Mouse (Mus musculus) C2C12 (cell line): ENCODE results near the gene Tcerg1l. TPM values are rescaled to one million over a fixed set of nuclear protein-coding genes. Genes with fewer than 3 reads are reported as not detected.

Experiments used
- H3K27me3 ChIP-seq: one replicate; pipeline ENCODE4 v1.6.1; 2011; ENCODE audit not compliant: control insufficient read depth, insufficient read depth, insufficient read length
- H3K36me3 ChIP-seq: one replicate; pipeline ENCODE4 v1.6.1; 2011; ENCODE audit not compliant: control insufficient read depth, insufficient read depth
- H3K4me3 ChIP-seq: one replicate; pipeline ENCODE4 v1.5.1; 2011; ENCODE audit warnings: mild to moderate bottlenecking, control low read depth; ENCODE audit not compliant: poor library complexity, insufficient read depth, severe bottlenecking
- H3K79me2 ChIP-seq: one replicate; pipeline ENCODE4 v1.6.1; 2011; ENCODE audit not compliant: control insufficient read depth, insufficient read depth
- H3K79me3 ChIP-seq: one replicate; pipeline ENCODE4 v1.6.1; 2011; ENCODE audit warnings: low read depth, control low read depth
- H3ac ChIP-seq: one replicate; pipeline ENCODE3; 2011; ENCODE audit warnings: low read depth; ENCODE audit not compliant: control insufficient read depth, insufficient read length
- CEBPB ChIP-seq: IDR thresholded peaks from one replicate; pipeline ENCODE4 v1.6.1; 2011; ENCODE audit warnings: low read depth, mild to moderate bottlenecking, control low read depth, moderate library complexity
- CTCF ChIP-seq: IDR thresholded peaks from one replicate; pipeline ENCODE4 v1.5.1; 2011; ENCODE audit not compliant: control insufficient read depth, insufficient read depth, insufficient read length
- FOSL1 ChIP-seq: IDR thresholded peaks from one replicate; pipeline ENCODE4 v1.8.0; 2011; ENCODE audit warnings: mild to moderate bottlenecking, low read length; ENCODE audit not compliant: poor library complexity, insufficient read depth, severe bottlenecking
- MAX ChIP-seq: IDR thresholded peaks from one replicate; pipeline ENCODE4 v1.6.1; 2011; ENCODE audit warnings: mild to moderate bottlenecking, control low read depth
- MYOD1 ChIP-seq: IDR thresholded peaks from one replicate; pipeline ENCODE4 v1.6.1; 2011; ENCODE audit warnings: low read depth; ENCODE audit not compliant: control insufficient read depth, insufficient read length
- MYOG ChIP-seq: IDR thresholded peaks from one replicate; pipeline ENCODE4 v1.6.1; 2011; ENCODE audit not compliant: control insufficient read depth, insufficient read length; ENCODE audit errors: extremely low read depth
- USF1 ChIP-seq: IDR thresholded peaks from one replicate; pipeline ENCODE4 v1.6.1; 2011; ENCODE audit warnings: low read depth, mild to moderate bottlenecking, control low read depth, moderate library complexity
- polyA plus RNA-seq: library from polyadenylated mRNA; unstranded; fragments of >200 nt; fragmentation: generic; extraction: Trizol; gene quantifications from one replicate; pipeline ENCODE4 v1.2.1, GENCODE M21; 2012; ENCODE audit warnings: missing spikeins

Gene Tcerg1l
- polyA plus RNA-seq, 1 experiment: not detected

- H3K79me2 ChIP-seq: no peaks in the 10 kb centered on the region
- no peaks in the 10 kb centered on the region for H3K36me3 ChIP-seq
- H3K4me3 ChIP-seq: no peak overlapping the region
- TF ChIP-seq USF1: no peak
- no peak for TF ChIP-seq FOSL1
- no peak for TF ChIP-seq MYOD1
- no peak for TF ChIP-seq CTCF
- no peak for TF ChIP-seq MAX
- no peak for TF ChIP-seq MYOG
- no peak for TF ChIP-seq CEBPB
- no peak overlapping the region for H3ac ChIP-seq
- H3K27me3 ChIP-seq: no peaks in the 10 kb centered on the region
- no peaks in the 10 kb centered on the region for H3K79me3 ChIP-seq
Measured at GRCm38 (mm10) chr7:138375573-138375972, 22.0 kb downstream of the Tcerg1l start.

GRCm38 (mm10) chr7:138374376-138374775, 23.2 kb downstream of the Tcerg1l start:
- Histone ChIP-seq H3K79me3 (no peaks in the 10 kb centered on the region), H3K27me3 (no peaks in the 10 kb centered on the region), H3K36me3 (no peaks in the 10 kb centered on the region), H3ac (no peak overlapping the region), H3K79me2 (no peaks in the 10 kb centered on the region), H3K4me3 (no peak overlapping the region)
- TF ChIP-seq MYOG (no peak), USF1 (no peak), MYOD1 (no peak), CTCF (no peak), MAX (no peak), FOSL1 (no peak), CEBPB (no peak)

DNA sequence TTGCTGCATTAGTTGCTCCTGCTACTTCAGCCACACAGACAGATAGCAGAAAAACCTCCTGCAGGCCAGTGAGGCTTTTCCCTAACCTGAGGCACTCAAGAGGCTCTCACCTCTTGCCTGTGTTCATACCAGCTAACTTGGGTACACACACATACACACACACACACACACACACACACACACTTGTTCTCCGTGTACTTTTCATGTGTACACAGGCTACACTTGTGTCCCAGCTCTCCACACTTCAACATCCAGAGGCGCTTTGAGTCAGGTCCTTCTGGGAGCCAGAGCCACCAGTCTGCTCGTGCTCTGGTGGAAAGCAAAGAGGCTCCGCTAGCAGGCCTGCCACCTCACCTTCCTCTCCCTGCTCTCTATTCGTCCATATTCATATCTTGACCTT, 24.0 kb downstream of the Tcerg1l start:
- H3K79me3 ChIP-seq: no peaks in the 10 kb centered on the region
- TF ChIP-seq CEBPB: no peak
- no peak for TF ChIP-seq MYOG
- no peak for TF ChIP-seq MYOD1
- TF ChIP-seq FOSL1: no peak
- no peak for TF ChIP-seq CTCF

GRCm38 (mm10) chr7:138367570-138367969, 30.0 kb downstream of the Tcerg1l start:
- Histone ChIP-seq H3K79me2 (no peaks in the 10 kb centered on the region), H3K36me3 (no peaks in the 10 kb centered on the region), H3ac (no peak overlapping the region), H3K27me3 (no peaks in the 10 kb centered on the region), H3K4me3 (no peak overlapping the region), H3K79me3 (no peaks in the 10 kb centered on the region)
- no peak for TF ChIP-seq MYOG

More for the DNA sequence above, 24.0 kb downstream of the Tcerg1l start:
- Histone ChIP-seq H3K36me3 (no peaks in the 10 kb centered on the region), H3ac (no peak overlapping the region), H3K27me3 (no peaks in the 10 kb centered on the region), H3K79me2 (no peaks in the 10 kb centered on the region), H3K4me3 (no peak overlapping the region)

- TF ChIP-seq USF1: no peak
- no peaks in the 10 kb centered on the region for H3K79me2 ChIP-seq
Measured at GRCm38 (mm10) chr7:138365519-138365918, 32.0 kb downstream of the Tcerg1l start.

DNA sequence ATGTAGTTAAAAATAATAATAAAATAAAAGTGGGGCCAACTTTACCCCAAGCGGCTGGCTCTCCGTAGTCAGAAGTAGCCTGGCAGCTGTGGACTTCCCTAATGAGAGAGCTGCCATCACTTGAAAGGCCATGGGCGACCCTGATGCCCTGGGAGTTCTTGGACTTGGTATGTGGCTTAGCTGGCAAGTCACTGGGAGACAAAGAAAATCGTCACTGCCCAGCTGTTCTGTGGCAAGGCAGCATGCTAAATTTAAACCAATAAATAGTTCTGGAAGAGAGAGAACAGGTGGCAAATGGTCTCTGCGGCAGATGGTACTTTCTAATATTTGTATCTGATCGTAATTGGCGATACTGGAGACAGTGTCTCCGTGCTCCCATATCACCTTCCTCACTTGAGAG, 40.1 kb downstream of the Tcerg1l start:
- no peak overlapping the region for H3ac ChIP-seq
- no peak for TF ChIP-seq MYOG
- no peak for TF ChIP-seq MAX
- no peak for TF ChIP-seq CTCF
- no peak for TF ChIP-seq FOSL1
- no peak for TF ChIP-seq CEBPB
- no peak for TF ChIP-seq MYOD1
- no peak for TF ChIP-seq USF1
- no peaks in the 10 kb centered on the region for H3K79me3 ChIP-seq
- H3K27me3 ChIP-seq: no peaks in the 10 kb centered on the region
- H3K36me3 ChIP-seq: no peaks in the 10 kb centered on the region
- H3K4me3 ChIP-seq: no peak overlapping the region
- no peaks in the 10 kb centered on the region for H3K79me2 ChIP-seq

More at GRCm38 (mm10) chr7:138365519-138365918, 32.0 kb downstream of the Tcerg1l start:
- Histone ChIP-seq H3K27me3 (no peaks in the 10 kb centered on the region), H3K36me3 (no peaks in the 10 kb centered on the region), H3K4me3 (no peak overlapping the region), H3ac (no peak overlapping the region), H3K79me3 (no peaks in the 10 kb centered on the region)
